Mouse (Mus musculus): ENCODE measurements around the gene Gm20425.
"Not testable (repeated sequence)": the region's sequence is repeated elsewhere in the genome, so short reads cannot be mapped to it uniquely, and the experiment has no call there.

Gene Gm20425

GRCm38 (mm10) chr9:103214281-103214680, 15.8 kb downstream of the Gm20425 start:
- DNase-seq, result no peak

GRCm38 (mm10) chr9:103213631-103214030, 16.5 kb downstream of the Gm20425 start:
- DNase-seq, result no peak

GRCm38 (mm10) chr9:103212654-103213420, 17.3 kb downstream of the Gm20425 start:
- no peak for DNase-seq

GRCm38 (mm10) chr9:103208802-103209423, 21.2 kb downstream of the Gm20425 start:
- DNase-seq, result no peak

GRCm38 (mm10) chr9:103207846-103208245, 22.3 kb downstream of the Gm20425 start:
- peak; percentile 76 for DNase-seq

GRCm38 (mm10) chr9:103205786-103206185, 24.3 kb downstream of the Gm20425 start:
- no peak for DNase-seq

- peak; percentile 97 for DNase-seq
These were observed 28.4 kb downstream of the Gm20425 start, which contains the start of gene Srprb for GRCm38 (mm10) chr9:103201561-103202260. Gene Srprb (minus strand): TSS chr9:103202137.

GRCm38 (mm10) chr9:103188416-103188815, 41.7 kb downstream of the Gm20425 start:
- no peak for DNase-seq

- no peak for DNase-seq
These were observed 43.4 kb downstream of the Gm20425 start for GRCm38 (mm10) chr9:103186747-103187146.

- DNase-seq, result no peak
These were observed 44.2 kb downstream of the Gm20425 start for GRCm38 (mm10) chr9:103185946-103186345.

- DNase-seq, result no peak
These were observed 45.3 kb downstream of the Gm20425 start for GRCm38 (mm10) chr9:103184855-103185254.

GRCm38 (mm10) chr9:103181886-103182285, 48.2 kb downstream of the Gm20425 start:
- DNase-seq, result no peak

GRCm38 (mm10) chr9:103180807-103181565, 49.1 kb downstream of the Gm20425 start:
- peak; percentile 68 for DNase-seq

GRCm38 (mm10) chr9:103180303-103180702, 49.8 kb downstream of the Gm20425 start:
- no peak for DNase-seq

GRCm38 (mm10) chr9:103175692-103176091, 54.4 kb downstream of the Gm20425 start:
- no peak for DNase-seq

GRCm38 (mm10) chr9:103174771-103175519, 55.2 kb downstream of the Gm20425 start:
- DNase-seq, result peak; percentile 15

GRCm38 (mm10) chr9:103168771-103169170, 61.3 kb downstream of the Gm20425 start:
- no peak for DNase-seq

GRCm38 (mm10) chr9:103168046-103168445, 62.1 kb downstream of the Gm20425 start:
- DNase-seq, result no peak

GRCm38 (mm10) chr9:103163806-103164205, 66.3 kb downstream of the Gm20425 start:
- DNase-seq, result no peak

GRCm38 (mm10) chr9:103155158-103155557, 74.9 kb downstream of the Gm20425 start:
- not testable (repeated sequence) for DNase-seq

GRCm38 (mm10) chr9:103154568-103154967, 75.5 kb downstream of the Gm20425 start:
- DNase-seq, result no peak

- no peak for DNase-seq
These were observed 76.8 kb downstream of the Gm20425 start for GRCm38 (mm10) chr9:103153286-103153685.

Data from thymus, postnatal 4 days (tissue).